Mouse (Mus musculus): Measurements from ENCODE around the gene Tbx18. TPM values are rescaled to one million over a fixed set of nuclear protein-coding genes. Genes with fewer than 3 reads are reported as not detected.

The Tbx18 gene
- total and polyA plus RNA-seq, 3 experiments = 1.9 to 4.4 (median 4.0) TPM

- Histone ChIP-seq H3K79me2 (replicated peaks; ENCODE audit: control insufficient read depth, insufficient read depth, low read length) (no peaks in the 10 kb centered on the region), H3K9ac (ENCODE audit: low read depth, low read length) (no peak overlapping the region), H3K27me3 (ENCODE audit: control insufficient read depth, insufficient read depth, low read length) (no peaks in the 10 kb centered on the region), H3K36me3 (ENCODE audit: control insufficient read depth, insufficient read depth, low read length) (no peaks in the 10 kb centered on the region; the same call in 1 of the 2 replicates), H3K4me1 (ENCODE audit: control insufficient read depth, insufficient read depth, low read length) (no peaks in the 10 kb centered on the region; the same call in 1 of the 2 replicates), H3K4me3 (no peak overlapping the region), H3K27ac (no peak overlapping the region)
- TF ChIP-seq POLR2A (IDR thresholded peaks at IDR 0.05; ENCODE audit: insufficient read depth, low read depth, low read length) (no peak), EP300 (IDR thresholded peaks at IDR 0.05; ENCODE audit: insufficient read depth, low read depth, low read length) (no peak), CTCF (IDR thresholded peaks at IDR 0.05) (peak; percentile 95)
- peak; percentile 37 to 74 for DNase-seq
- intact Hi-C loops (cut with DNase I) = loop anchor here (1.0 kb wide), 1 partner anchor 514 kb away; no protein-coding TSS in a partner anchor
Measured at GRCm38 (mm10) chr9:87708151-87708550, 22.9 kb downstream of the Tbx18 start.

DNA sequence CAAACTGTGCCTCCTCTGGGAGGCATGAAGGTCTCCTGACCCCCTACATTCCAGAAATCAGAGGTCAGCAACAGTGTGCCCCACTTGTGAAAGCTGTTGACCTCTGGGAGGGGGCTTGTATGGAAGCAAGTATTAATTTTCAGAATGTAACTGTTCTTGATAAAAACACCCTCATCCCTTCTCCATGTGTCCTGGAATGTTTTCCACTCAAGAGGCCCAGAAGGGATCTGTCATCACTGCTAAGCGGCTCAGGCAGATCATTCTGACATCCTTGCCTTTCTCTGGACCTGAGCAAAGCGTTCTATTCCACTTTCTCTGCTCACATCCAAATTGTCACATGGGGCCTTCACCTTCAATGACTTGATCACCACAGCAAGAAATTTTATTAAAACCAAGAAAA is 28.8 kb downstream of the Tbx18 start:
- no peak for DNase-seq
- Histone ChIP-seq H3K27me3 (ENCODE audit: control insufficient read depth, insufficient read depth, low read length) (no peaks in the 10 kb centered on the region), H3K4me1 (ENCODE audit: control insufficient read depth, insufficient read depth, low read length) (no peaks in the 10 kb centered on the region), H3K4me3 (no peak overlapping the region), H3K9ac (ENCODE audit: low read depth, low read length) (no peak overlapping the region), H3K27ac (no peak overlapping the region), H3K79me2 (replicated peaks; ENCODE audit: control insufficient read depth, insufficient read depth, low read length) (no peaks in the 10 kb centered on the region), H3K36me3 (ENCODE audit: control insufficient read depth, insufficient read depth, low read length) (no peaks in the 10 kb centered on the region)
- intact Hi-C loops (cut with DNase I) = no loop called here
- TF ChIP-seq EP300 (IDR thresholded peaks at IDR 0.05; ENCODE audit: insufficient read depth, low read depth, low read length) (no peak), POLR2A (IDR thresholded peaks at IDR 0.05; ENCODE audit: insufficient read depth, low read depth, low read length) (no peak), CTCF (IDR thresholded peaks at IDR 0.05) (no peak)
- 68% methylated on average over 2 of the region's 2 CpGs for WGBS

DNA sequence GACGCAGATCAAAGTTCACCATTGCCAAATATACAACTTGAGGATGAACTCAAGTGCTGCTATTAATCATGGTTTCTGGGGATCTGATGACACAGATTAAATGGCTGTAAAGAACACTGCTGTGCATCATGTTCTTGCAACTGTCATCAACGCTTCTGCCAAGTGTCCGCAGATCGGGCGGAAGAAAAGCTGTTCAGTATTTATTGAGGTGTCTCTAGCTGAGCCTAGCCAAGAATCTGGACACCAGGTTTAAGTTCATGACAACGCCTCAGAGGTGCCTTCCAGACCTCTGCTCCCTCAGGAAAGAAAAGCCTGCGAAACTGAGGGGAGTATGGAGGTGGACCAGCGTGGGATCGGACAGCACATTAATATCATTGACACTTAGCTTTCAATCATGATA is 44.1 kb downstream of the Tbx18 start:
- H3K79me2 ChIP-seq (replicated peaks; ENCODE audit: control insufficient read depth, insufficient read depth, low read length) = no peaks in the 10 kb centered on the region
- whole genome bisulfite sequencing = 86% methylated on average over 9 of the region's 9 CpGs
- no peak overlapping the region for H3K27ac ChIP-seq
- no peaks in the 10 kb centered on the region for H3K36me3 ChIP-seq (ENCODE audit: control insufficient read depth, insufficient read depth, low read length)
- DNase-seq = no peak
- intact Hi-C loops (cut with DNase I) = no loop called here
- H3K4me1 ChIP-seq (ENCODE audit: control insufficient read depth, insufficient read depth, low read length) = no peaks in the 10 kb centered on the region
- no peak overlapping the region for H3K9ac ChIP-seq (ENCODE audit: low read depth, low read length)
- no peaks in the 10 kb centered on the region for H3K27me3 ChIP-seq (ENCODE audit: control insufficient read depth, insufficient read depth, low read length)
- no peak overlapping the region for H3K4me3 ChIP-seq
- TF ChIP-seq EP300 (IDR thresholded peaks at IDR 0.05; ENCODE audit: insufficient read depth, low read depth, low read length) = no peak
- TF ChIP-seq CTCF (IDR thresholded peaks at IDR 0.05) = no peak
- no peak for TF ChIP-seq POLR2A (IDR thresholded peaks at IDR 0.05; ENCODE audit: insufficient read depth, low read depth, low read length)

GRCm38 (mm10) chr9:87682247-87682646 is 48.8 kb downstream of the Tbx18 start:
- Histone ChIP-seq H3K27me3 (ENCODE audit: control insufficient read depth, insufficient read depth, low read length) (no peaks in the 10 kb centered on the region), H3K79me2 (replicated peaks; ENCODE audit: control insufficient read depth, insufficient read depth, low read length) (no peaks in the 10 kb centered on the region), H3K27ac (no peak overlapping the region), H3K4me1 (ENCODE audit: control insufficient read depth, insufficient read depth, low read length) (no peaks in the 10 kb centered on the region), H3K4me3 (no peak overlapping the region), H3K9ac (ENCODE audit: low read depth, low read length) (no peak overlapping the region), H3K36me3 (ENCODE audit: control insufficient read depth, insufficient read depth, low read length) (no peaks in the 10 kb centered on the region)
- 64% methylated on average over 11 of the region's 11 CpGs for WGBS
- intact Hi-C loops (cut with DNase I) = no loop called here
- TF ChIP-seq POLR2A (IDR thresholded peaks at IDR 0.05; ENCODE audit: insufficient read depth, low read depth, low read length) (no peak), EP300 (IDR thresholded peaks at IDR 0.05; ENCODE audit: insufficient read depth, low read depth, low read length) (no peak), CTCF (IDR thresholded peaks at IDR 0.05) (no peak)
- no peak for DNase-seq
